Mouse (Mus musculus) neural tube, embryonic 11.5 days (tissue): Measurements from ENCODE around the gene Ptprn. TPM values are rescaled to one million over a fixed set of nuclear protein-coding genes. Genes with fewer than 3 reads are reported as not detected.

Source experiments
- ATAC-seq: fragments of 200-750 bp; cut with Nextera tagmentation; 2 replicates; pipeline ENCODE4 v1.8.0; 2017; ENCODE audit warnings: moderate number of reproducible peaks, mild to moderate bottlenecking, moderate TSS enrichment, moderate library complexity; ENCODE audit not compliant: insufficient read depth, low FRiP score, low TSS enrichment
- DNase-seq: peaks from one replicate; pipeline ENCODE4 v3.0.0-alpha.2; 2015; ENCODE audit warnings: low spot score
- H3K27ac ChIP-seq: fragments of 300-500 bp; sonication (generic); 2 replicates; pipeline ENCODE4 v1.5.1; 2014; ENCODE audit warnings: low read depth, mild to moderate bottlenecking, low read length
- H3K27me3 ChIP-seq: fragments of 300-500 bp; sonication (generic); 2 replicates; pipeline ENCODE4 v1.6.1; 2014; ENCODE audit warnings: mild to moderate bottlenecking, low read length, mixed read lengths; ENCODE audit not compliant: control insufficient read depth, insufficient read depth
- H3K36me3 ChIP-seq: fragments of 300-500 bp; sonication (generic); 2 replicates; pipeline ENCODE4 v1.6.1; 2014; ENCODE audit warnings: mild to moderate bottlenecking, low read length, moderate library complexity, mixed read lengths; ENCODE audit not compliant: control insufficient read depth, insufficient read depth
- H3K4me1 ChIP-seq: fragments of 300-500 bp; sonication (generic); 2 replicates; pipeline ENCODE4 v1.6.1; 2014; ENCODE audit warnings: low read length, mixed read lengths; ENCODE audit not compliant: control insufficient read depth, insufficient read depth
- H3K4me2 ChIP-seq: fragments of 300-500 bp; sonication (generic); 2 replicates; pipeline ENCODE4 v1.6.1; 2014; ENCODE audit warnings: low read depth, mild to moderate bottlenecking, moderate library complexity
- H3K4me3 ChIP-seq: fragments of 300-500 bp; sonication (generic); 2 replicates; pipeline ENCODE4 v1.5.1; 2014; ENCODE audit warnings: low read depth, low read length
- H3K9ac ChIP-seq: fragments of 300-500 bp; sonication (generic); 2 replicates; pipeline ENCODE4 v1.6.1; 2014; ENCODE audit warnings: mild to moderate bottlenecking, low read length
- H3K9me3 ChIP-seq: fragments of 300-500 bp; sonication (generic); 2 replicates; pipeline ENCODE4 v1.6.1; 2016; ENCODE audit warnings: low read length; ENCODE audit not compliant: control insufficient read depth
- WGBS: fragments of 180-500 bp; shearing (Covaris S2); extraction: QIAGEN DNeasy Blood & Tissue Kit; methylation state at CpG from one replicate; pipeline ENCODE4 v1.1.7; 2014; 5-methylcytosine and 5-hydroxymethylcytosine counted together
- polyA plus RNA-seq: library from polyadenylated mRNA; unstranded; fragments of >200 nt; fragmentation: Nextera tagmentation; extraction: Ambion mirVana; gene quantifications from 2 replicates; pipeline ENCODE4 v1.2.1, GENCODE M21; 2014

The Ptprn gene
- polyA plus RNA-seq, 1 experiment from 2014 or later: 6.0 TPM

DNA sequence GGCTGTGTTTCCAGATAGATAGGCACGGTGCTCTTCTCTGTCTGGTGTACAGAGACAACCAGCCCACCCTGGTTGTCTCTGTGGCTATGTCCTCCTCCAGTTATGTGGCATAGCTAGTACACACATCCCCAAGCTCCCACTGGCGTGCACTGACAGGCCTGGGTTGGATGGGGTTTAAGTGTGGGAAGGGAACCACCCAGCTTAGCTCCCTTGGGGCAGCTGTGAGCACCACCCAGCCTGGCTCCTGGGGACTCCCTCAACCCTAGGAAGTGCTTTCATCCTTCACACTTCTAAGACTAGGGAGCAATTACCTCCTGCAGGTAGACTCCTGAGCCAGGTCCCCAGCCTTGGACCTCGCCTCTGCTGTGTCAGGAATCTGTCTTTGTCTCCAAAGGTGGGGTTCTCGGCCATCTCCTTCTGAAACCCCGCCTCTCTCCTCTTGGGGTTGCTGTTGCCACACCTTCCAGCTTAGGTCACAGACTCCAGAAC, 32.6 kb downstream of the Ptprn start, which contains the start of gene A630095N17Rik:
TSS of gene A630095N17Rik (minus strand) at position 439 of the 489 bp plus-strand sequence.
- ATAC-seq (no peak), DNase-seq (no peak)
- Histone ChIP-seq H3K4me2 (no peak within 1 kb of the TSS), H3K9ac (no peak within 1 kb of the TSS), H3K4me3 (no peak within 1 kb of the TSS), H3K27ac (no peak within 1 kb of the TSS), H3K4me1 (no peaks in the 10 kb centered on the region), H3K9me3 (no peaks in the 10 kb centered on the region), H3K36me3 (no peaks in the 10 kb centered on the region), H3K27me3 (no peaks in the 10 kb centered on the region)
- WGBS: 78% methylated on average over 5 of the region's 5 CpGs

- Histone ChIP-seq H3K4me1 (no peaks in the 10 kb centered on the region), H3K9me3 (no peaks in the 10 kb centered on the region), H3K4me2 (no peak overlapping the region)
Observed at GRCm38 (mm10) chr1:75231224-75231623, 33.1 kb downstream of the Ptprn start.

DNA sequence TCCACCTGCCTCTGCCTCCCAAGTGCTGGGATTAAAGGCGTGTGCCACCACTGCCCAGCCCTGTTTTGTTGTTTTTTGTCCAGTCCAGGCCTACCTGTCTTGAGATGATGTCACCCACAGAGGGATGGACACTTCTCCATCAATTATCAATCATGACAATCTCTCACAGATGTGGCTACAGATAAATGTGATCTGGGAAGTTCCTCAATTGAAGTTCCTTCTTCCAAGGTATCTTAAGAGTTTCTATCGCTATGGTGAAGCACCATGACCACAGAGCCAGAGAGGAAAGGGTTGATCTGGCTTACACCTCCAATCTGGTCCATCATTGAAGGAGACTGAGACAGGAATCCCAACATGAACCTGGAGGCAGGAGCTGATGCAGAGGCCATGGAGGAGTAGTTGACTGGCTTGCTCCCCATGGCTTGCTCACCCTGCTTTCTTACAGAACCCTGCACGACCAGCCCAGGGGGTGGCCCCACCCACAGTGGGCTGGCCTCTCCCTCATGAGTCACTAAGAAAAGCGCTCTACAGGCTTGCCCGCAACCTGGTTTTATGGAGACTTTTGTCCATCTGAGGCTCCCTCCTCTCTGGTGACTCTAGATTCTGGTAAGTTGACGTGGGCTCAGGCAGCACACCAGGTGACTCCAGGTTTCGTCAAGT, 33.8 kb downstream of the Ptprn start:
- no peaks in the 10 kb centered on the region for H3K27me3 ChIP-seq
- H3K9ac ChIP-seq: no peak overlapping the region
- H3K36me3 ChIP-seq: no peaks in the 10 kb centered on the region
- no peaks in the 10 kb centered on the region for H3K9me3 ChIP-seq
- H3K4me2 ChIP-seq: no peak overlapping the region
- WGBS: 73% methylated on average over 7 of the region's 7 CpGs
- H3K4me3 ChIP-seq: no peak overlapping the region
- H3K27ac ChIP-seq: no peak overlapping the region
- no peak for ATAC-seq
- H3K4me1 ChIP-seq: no peaks in the 10 kb centered on the region
- DNase-seq: no peak

More at GRCm38 (mm10) chr1:75231224-75231623, 33.1 kb downstream of the Ptprn start:
- H3K9ac ChIP-seq: no peak overlapping the region
- 79% methylated on average over 4 of the region's 4 CpGs for WGBS
- H3K36me3 ChIP-seq: no peaks in the 10 kb centered on the region
- ATAC-seq (no peak), DNase-seq (no peak)
- no peak overlapping the region for H3K27ac ChIP-seq
- no peaks in the 10 kb centered on the region for H3K27me3 ChIP-seq
- H3K4me3 ChIP-seq: no peak overlapping the region

DNA sequence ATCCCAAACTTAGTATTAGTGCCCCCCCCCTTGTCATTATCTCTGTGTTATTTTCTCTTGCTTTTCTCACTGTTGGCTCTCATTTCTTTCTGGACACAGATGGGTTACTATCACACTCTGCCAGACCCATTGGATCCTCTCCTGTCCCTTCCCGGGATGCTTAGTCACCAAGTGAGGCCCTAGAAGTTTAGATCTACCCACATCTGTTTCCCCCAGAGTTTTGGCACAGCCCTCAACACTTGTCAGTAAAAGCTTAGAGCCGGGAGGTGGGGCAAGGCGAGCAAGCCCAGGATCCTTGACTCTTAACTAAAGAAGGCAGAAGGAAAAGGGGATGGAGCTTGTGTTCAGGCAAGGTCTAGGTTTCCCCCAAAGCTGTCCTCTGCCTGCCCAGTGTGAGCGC, 35.1 kb downstream of the Ptprn start:
- Histone ChIP-seq H3K27me3 (no peaks in the 10 kb centered on the region), H3K9me3 (no peaks in the 10 kb centered on the region), H3K27ac (no peak overlapping the region), H3K36me3 (no peaks in the 10 kb centered on the region), H3K4me2 (no peak overlapping the region), H3K4me3 (no peak overlapping the region), H3K4me1 (no peaks in the 10 kb centered on the region), H3K9ac (no peak overlapping the region)
- DNase-seq: no peak
- WGBS: 79% methylated on average over 4 of the region's 4 CpGs
- no peak for ATAC-seq

DNA sequence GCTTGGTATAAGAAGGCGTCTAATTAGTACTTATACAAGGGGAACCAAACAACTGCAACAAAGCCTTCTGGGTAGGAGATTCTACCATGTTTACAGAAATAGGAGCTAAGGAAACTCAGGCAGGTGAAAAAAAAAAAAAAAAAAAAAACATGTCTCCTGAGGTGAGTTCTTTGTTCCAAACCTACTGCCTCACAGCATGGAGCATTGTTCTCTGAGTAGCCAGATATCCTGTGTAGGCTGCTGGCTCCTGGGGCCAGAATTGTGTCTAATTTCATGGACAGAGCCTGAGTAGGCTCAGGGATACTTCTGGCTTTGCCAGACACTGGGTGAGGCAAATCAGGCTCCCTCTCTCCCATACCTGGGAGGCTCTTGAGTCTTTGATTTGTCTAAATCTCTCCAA, 36.6 kb downstream of the Ptprn start:
- H3K4me1 ChIP-seq: no peaks in the 10 kb centered on the region
- 0 out of 2 replicates have a peak, but pooled peaks cover 3% of the 10 kb centered on the region for H3K27me3 ChIP-seq
- ATAC-seq: no peak
- no peak overlapping the region for H3K4me2 ChIP-seq
- H3K27ac ChIP-seq: no peak overlapping the region
- DNase-seq: no peak
- H3K9ac ChIP-seq: no peak overlapping the region
- no peak overlapping the region for H3K4me3 ChIP-seq
- no peaks in the 10 kb centered on the region for H3K9me3 ChIP-seq
- H3K36me3 ChIP-seq: no peaks in the 10 kb centered on the region
- WGBS: 69% methylated on average over 1 of the region's 1 CpGs

DNA sequence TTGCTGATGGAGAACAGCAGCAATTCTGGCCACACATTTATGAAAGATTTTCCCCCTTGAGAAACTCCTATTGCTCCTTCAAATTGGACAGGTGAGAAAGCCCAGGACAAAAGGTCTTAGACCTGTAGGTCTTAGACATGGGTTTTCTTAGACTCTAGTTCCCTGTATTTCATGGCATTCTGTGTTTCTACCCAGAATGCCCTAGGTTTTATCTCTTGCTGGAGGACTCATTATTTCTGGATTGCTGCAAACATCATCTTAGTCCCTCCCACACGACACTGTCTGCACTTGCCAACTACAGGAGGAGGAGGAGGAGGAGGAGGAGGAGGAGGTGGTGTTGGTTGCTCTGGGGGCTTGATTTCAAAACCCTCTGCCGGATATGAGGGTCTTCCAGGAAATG, 38.2 kb downstream of the Ptprn start:
- Histone ChIP-seq H3K4me1 (no peaks in the 10 kb centered on the region), H3K9ac (no peak overlapping the region), H3K4me3 (no peak overlapping the region), H3K4me2 (no peak overlapping the region), H3K9me3 (no peaks in the 10 kb centered on the region), H3K27ac (no peak overlapping the region), H3K27me3 (0 out of 2 replicates have a peak, but pooled peaks cover 7% of the 10 kb centered on the region), H3K36me3 (no peaks in the 10 kb centered on the region)
- ATAC-seq (no peak), DNase-seq (no peak)
- WGBS: 71% methylated on average over 2 of the region's 2 CpGs

DNA sequence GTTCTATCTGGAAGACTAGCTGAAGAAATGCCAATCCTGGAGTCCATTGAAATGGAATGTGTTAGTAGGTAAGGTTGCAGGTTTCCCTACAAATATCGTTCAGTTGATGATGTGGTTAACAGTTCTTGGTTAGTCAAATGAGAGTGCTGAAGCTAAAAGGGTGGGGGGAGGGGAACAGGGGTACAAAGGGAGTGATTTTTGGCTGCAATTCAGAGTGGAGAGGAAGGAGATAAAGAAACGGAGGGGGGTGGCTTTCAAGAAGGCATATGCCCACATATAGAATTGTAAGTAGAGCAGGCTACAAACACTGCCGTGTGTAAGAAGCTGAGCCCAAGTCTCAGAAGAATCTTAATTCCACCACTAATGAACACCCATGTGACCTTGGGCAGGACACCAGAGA, 38.8 kb downstream of the Ptprn start:
- Histone ChIP-seq H3K4me2 (no peak overlapping the region), H3K4me3 (no peak overlapping the region), H3K4me1 (no peaks in the 10 kb centered on the region), H3K9me3 (no peaks in the 10 kb centered on the region), H3K27me3 (peaks cover 12% of the 10 kb centered on the region), H3K9ac (no peak overlapping the region), H3K27ac (no peak overlapping the region), H3K36me3 (no peaks in the 10 kb centered on the region)
- 69% methylated on average over 3 of the region's 3 CpGs for WGBS
- DNase-seq (no peak), ATAC-seq (no peak)

DNA sequence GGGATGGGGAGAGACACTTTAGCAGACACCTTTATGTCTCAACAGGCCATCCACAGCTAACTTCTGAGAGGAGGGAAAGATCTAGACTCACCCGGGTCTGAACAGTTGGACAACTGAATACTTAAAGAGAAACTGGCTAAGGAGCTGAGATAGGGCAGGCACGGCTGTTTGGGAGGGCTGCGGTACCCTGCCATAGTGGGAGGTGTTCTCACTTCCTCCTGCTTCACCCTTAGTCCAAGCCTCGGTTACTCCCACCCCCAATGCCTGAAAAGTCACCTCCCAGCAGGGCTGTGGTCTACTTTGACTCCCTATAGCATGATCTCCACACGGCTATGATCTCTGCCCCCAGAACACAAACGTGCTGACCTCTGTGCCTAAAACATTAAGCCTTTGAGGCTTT, 40.8 kb downstream of the Ptprn start:
- Histone ChIP-seq H3K9ac (no peak overlapping the region), H3K36me3 (no peaks in the 10 kb centered on the region), H3K4me2 (no peak overlapping the region), H3K27me3 (peaks cover 32% of the 10 kb centered on the region), H3K27ac (no peak overlapping the region), H3K9me3 (no peaks in the 10 kb centered on the region; the same call in 1 of the 2 replicates), H3K4me3 (no peak overlapping the region), H3K4me1 (peaks cover 12% of the 10 kb centered on the region)
- ATAC-seq (no peak), DNase-seq (no peak)
- WGBS: 74% methylated on average over 6 of the region's 6 CpGs

- 82% methylated on average over 6 of the region's 6 CpGs for WGBS
- Histone ChIP-seq H3K27me3 (peaks cover 37% of the 10 kb centered on the region), H3K4me1 (peaks cover 13% of the 10 kb centered on the region), H3K9me3 (no peaks in the 10 kb centered on the region; the same call in 1 of the 2 replicates), H3K4me2 (no peak overlapping the region), H3K36me3 (no peaks in the 10 kb centered on the region), H3K27ac (no peak overlapping the region), H3K4me3 (no peak overlapping the region), H3K9ac (no peak overlapping the region)
- ATAC-seq (no peak), DNase-seq (no peak)
Observed at GRCm38 (mm10) chr1:75222926-75223325, 41.4 kb downstream of the Ptprn start.
